Mouse (Mus musculus): ENCODE results near the gene Mroh8.
"Not testable (repeated sequence)": the region's sequence is repeated elsewhere in the genome, so short reads cannot be mapped to it uniquely, and the experiment has no call there.

The Mroh8 gene

DNA sequence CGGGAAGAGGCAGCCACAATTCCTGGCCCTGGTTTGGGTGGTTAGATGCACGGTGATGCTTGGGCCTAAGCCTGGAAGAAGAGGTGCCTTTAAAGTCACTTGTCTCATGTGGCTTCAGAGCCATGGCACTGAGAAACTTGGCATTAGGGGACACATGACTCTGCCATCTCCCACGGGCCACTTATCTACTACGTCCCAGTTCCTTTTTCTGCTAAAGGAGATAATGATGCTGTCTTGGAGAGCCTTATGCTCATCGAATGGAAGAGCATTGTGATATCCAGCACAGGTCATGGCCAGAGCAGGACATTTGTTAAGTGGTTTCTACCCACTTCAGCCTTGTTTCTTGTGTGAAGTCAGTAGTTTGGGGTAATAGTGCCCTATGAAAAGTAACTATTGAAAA, 9.6 kb upstream of the Mroh8 start:
- DNase-seq (ENCODE audit: low spot score): no peak

DNA sequence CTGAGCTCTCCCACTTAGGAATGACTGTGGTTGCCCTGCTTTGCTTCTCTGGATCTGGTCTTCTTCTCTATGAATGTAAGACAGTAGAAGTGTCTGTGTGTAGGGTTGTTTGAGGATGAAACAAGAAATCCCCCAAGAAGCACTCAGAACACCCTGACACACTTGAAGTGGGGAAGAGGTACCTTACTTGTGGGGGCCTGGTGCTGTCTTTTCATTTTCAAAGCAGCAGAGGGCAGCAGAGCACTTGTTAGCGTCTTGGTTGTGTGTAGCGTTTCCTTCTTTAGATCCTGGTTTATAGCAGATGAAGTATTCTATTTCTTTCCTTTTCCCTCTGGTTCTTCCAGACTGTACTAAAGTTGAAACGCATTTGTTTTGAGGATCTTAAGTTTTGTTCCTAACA, 8.2 kb upstream of the Mroh8 start:
- peak; percentile 76 for DNase-seq (ENCODE audit: low spot score)

DNA sequence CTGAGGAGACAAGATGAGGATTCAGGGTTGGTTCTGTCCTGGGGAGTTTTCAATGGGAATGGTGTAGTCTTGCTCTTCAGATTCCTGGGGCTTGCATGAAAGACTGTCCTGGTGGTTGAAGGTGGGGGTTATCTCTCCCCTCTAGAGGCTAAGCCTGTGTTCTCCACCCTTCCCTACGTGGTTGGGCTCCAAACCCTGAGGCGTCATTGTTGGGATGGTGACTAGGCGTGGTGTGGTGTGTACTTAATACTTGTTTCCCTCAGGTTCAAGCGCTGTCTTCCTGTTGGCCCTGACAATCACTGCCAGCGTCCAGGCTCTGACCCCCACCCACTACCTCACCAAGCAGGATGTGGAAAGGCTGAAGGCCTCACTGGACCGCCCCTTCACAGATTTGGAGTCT, 4.0 kb upstream of the Mroh8 start:
- no peak for DNase-seq (ENCODE audit: low spot score)

DNA sequence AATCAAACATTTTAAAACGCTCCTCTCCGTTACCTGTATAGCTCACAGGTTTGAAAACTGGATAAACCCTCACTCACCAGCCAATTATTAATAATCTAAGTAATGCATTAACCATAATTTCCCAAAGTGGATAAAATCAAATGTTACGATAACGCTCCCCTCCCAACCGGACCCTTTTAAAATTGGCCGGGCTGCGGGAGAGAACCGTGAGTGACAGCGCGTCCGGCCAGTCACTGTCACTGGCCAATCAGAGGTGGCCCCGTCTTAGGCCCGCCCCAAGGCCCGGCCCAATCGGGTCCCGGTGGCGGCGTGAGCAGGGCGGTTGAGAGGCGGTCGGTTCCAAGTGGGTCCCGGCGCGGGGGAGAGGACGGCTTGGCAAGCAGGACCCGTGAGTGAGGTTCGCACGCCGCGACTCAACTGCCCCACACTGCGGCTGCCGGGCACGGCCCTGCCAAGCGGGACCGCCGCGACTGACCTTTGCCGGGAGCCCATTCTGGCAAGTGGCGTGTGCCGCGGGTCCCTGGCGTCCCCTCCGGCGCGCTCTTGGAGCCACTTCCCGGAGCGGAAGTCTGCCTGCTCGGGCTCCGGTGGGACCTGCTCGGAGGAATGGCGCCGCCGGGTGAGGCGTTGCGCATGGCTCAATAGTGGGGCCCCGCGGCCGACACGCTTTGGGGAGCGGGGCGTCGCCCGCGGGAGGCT, 483 bp downstream of the Mroh8 start, which contains the start of gene Rpn2:
Rpn2 (plus strand) TSS at position 301 of the 699 bp plus-strand sequence.
- DNase-seq (ENCODE audit: low spot score): peak; percentile 97

DNA sequence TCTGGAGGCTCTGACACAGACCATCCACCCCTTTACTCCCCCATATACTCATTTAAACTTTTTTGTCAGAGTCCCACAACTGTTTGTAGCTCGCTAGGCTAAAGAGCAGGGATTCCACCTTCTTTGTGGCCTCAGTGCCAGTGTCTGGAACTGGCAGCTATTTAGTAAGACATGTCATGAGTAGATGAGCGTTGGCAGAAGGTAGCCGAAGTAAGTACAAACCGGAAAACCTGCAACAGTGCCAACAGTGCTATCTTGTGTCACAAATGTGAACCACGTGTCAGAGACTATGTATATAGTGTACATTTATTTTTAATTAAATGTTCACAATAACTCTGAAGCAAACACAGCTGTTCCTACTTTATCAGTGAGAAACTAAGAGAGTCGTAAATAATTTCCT, 15.5 kb downstream of the Mroh8 start:
- DNase-seq (ENCODE audit: low spot score): no peak

DNA sequence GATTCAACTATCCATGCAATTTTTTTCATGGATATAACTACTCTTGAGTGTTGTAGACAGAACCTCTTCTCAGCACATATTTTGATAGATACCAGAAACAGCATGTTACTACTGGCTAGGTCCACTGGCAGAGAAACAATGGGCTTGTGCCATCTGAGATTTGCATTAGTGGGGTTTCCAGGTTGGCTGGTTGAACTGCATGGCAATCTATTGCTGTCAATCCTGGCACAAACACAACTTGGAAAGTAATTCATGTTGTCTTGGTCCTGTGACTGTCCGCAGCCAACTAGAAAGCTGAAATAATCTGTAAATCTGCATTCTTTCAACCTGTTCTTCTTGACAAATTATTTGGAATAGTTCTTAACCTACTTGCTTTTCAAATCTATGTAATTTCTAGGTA, 16.2 kb downstream of the Mroh8 start:
- DNase-seq (ENCODE audit: low spot score): no peak

DNA sequence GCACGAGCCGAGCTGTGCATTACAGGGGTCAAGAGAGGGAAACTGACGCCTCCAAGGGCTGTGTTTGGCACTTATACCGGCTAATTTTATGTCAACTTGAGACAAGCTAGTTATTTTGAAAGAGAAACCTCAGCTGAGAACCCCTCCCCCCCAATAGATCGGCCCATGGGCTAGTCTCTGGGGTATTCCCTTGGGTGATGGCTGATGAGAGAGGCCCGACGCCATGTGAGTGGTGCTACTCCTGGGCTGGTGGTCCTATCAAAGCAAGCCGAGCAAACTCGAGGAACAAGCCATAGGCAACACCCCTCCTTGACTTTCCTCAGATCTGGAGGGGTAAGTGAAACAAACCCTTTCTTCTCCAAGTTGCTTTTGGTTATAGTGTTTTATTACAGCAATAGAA, 16.8 kb downstream of the Mroh8 start:
- DNase-seq (ENCODE audit: low spot score): no peak

DNA sequence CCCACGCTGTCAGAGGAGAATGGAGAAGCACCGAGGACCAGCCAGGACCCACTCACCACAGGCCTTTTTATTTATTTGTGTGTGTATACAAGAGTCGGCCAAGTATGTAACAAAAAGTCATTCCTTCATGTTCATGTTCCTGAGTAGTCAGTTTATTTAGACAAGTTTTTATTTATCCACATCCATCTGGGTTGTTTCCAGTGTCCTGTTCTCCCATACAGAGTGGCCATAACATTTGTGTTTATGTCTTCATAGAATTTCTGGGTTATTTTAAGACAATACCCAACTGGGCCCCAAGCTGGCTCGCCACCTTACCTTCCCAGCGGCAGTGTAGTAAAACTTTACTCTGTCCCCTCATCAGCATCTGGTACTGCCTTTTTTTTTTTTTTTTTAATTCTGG, 17.4 kb downstream of the Mroh8 start:
- no peak for DNase-seq (ENCODE audit: low spot score)

DNA sequence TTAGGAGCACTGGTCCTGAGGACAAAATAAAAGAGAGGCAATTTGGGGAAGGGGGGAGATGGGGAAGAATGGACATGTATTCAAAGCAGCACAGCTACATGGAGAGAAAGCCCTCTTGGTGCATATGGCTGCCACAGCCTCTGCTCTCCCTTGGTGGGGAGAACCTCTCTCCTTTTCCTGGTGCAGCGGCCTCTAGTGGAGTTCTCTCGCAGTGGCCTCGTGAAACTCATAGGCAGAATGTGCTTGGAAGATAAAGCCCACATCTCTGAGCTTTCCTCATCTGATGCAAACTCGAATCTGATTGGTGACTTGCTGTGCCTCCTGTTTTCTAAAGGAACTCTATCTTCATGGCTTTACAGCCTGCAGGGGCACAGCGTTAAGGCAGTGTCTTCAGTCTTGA, 19.6 kb downstream of the Mroh8 start:
- DNase-seq (ENCODE audit: low spot score): peak; percentile 82

DNA sequence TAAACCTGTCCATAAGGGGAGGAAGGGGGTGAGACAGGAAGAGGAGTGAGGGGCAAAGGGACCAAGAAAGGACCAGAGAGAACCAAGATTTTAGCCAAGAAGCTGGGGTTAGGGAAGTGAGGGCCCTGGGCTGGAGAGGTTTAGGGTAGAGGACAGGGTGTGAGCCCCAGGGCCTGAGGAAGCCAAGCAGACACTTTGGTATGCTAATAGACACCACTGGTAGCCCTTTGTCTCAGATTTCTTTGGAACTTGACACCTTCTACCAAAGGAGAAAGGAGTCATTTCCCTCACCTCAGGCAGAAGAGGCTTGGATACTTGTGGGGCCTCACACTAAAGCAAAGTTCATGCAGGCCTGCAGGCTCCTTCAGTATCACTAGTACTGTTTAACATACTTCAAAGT, 31.2 kb downstream of the Mroh8 start:
- peak; percentile 33 for DNase-seq (ENCODE audit: low spot score)

DNA sequence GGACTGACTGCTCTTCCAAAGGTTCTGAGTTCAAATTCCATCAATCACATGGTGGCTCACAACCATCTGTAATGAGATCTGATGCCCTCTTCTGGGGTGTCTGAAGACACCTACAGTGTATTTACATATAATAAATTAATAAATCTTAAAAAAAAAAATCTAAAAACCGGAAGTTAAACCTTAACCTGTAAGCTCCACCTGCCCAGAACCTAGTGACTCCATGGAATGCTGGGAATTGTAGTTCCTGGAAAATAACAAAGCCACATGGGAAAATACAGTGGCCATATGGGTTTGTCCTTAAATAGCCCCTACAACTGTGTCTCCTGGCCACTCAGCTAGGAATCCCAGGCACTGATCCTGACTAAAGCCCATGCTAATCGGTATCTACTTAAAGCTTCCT, 33.7 kb downstream of the Mroh8 start:
- peak; percentile 14 for DNase-seq (ENCODE audit: low spot score)

DNA sequence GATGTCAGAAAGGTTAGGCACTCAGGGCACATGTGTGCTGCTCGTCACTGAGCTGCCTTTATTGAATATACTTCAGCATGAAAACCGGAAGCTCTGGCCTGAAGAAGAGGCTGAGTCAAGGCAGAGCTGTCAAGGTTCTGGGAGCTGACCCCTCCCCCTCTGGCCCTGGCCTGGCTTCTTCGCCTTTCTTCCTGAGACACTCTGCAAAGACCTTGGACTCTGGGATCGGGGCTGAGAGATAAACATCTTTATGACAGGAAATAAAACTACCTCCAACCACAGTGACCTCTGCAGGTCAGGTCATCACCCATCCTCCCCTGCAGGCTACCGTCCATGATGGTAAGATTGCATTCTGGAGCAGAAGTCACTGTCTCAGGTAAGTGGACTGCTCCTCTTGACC, 34.3 kb downstream of the Mroh8 start:
- DNase-seq (ENCODE audit: low spot score): peak; percentile 4

DNA sequence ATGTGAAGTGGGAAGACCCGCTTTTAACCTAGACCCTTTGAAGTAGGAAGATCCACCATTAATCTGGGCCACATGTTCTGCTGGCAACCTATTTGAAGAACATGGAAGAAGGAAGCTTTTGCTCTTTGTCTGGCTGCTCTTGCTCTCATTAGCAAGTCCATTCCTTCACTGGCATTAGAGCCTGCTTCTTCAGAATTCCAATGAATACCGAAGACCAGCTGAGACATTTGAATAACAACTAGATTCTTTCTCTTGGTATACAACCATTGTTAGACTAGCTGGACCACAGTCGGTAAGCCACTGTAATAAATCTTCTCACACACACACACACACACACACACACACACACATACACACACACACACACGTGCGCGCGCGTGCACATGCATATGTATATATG, 43.4 kb downstream of the Mroh8 start:
- no peak for DNase-seq (ENCODE audit: low spot score)

DNA sequence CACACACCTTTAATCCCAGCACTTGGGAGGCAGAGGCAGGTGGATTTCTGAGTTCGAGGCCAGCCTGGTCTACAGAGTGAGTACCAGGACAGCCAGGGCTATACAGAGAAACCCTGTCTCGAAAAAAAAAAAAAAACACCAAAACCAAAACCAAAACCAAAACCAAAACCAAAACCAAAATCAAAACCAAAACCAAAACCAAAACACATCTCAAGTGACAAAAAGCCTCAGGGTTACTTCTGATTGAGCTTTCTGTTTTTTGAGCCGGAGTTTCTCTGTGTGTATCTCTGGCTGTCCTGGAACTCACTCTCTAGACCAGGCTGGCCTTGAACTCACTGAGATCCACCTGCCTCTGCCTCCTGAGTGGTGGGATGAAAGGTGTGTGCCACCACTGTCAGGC, 57.4 kb downstream of the Mroh8 start:
- not testable (repeated sequence) for DNase-seq (ENCODE audit: low spot score)

DNA sequence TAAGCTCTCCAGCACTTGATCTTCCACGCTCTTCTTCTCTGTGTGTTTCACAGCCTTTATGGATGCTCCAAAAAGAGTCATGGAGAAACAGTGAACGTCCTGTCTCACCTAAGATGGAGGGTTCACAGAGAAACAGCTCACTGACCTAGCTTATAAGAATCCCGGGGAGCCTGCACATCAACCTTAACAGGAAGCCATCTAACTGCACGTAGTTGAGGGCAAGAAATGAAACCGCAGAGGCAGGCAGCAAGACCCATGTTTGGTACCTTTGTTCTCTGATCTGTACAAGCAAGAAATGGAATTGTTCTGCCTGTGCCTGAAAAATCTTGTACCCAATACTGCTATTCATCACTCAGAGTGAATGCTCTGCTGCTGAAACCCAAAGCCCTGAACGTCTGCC, 59.2 kb downstream of the Mroh8 start:
- no peak for DNase-seq (ENCODE audit: low spot score)

DNA sequence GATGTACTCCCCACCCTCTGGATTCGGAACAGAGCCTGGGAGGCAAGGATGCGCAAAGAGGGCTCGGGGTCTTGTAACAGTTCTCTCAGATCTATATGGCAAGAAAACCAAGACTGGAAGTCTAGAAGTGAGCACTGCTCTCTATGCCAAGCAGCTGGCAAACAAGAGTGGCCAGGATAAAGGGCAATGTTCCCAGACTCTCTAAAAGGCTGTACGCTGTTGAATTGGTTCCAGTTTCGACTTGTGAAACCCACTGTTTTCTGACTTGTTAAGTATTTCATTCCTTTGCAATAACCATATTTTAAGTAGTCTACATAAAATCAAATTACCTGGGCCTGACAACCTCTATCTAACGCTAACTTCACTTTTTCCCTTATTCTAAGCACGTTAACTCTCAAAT, 67.6 kb downstream of the Mroh8 start:
- DNase-seq (ENCODE audit: low spot score): no peak

DNA sequence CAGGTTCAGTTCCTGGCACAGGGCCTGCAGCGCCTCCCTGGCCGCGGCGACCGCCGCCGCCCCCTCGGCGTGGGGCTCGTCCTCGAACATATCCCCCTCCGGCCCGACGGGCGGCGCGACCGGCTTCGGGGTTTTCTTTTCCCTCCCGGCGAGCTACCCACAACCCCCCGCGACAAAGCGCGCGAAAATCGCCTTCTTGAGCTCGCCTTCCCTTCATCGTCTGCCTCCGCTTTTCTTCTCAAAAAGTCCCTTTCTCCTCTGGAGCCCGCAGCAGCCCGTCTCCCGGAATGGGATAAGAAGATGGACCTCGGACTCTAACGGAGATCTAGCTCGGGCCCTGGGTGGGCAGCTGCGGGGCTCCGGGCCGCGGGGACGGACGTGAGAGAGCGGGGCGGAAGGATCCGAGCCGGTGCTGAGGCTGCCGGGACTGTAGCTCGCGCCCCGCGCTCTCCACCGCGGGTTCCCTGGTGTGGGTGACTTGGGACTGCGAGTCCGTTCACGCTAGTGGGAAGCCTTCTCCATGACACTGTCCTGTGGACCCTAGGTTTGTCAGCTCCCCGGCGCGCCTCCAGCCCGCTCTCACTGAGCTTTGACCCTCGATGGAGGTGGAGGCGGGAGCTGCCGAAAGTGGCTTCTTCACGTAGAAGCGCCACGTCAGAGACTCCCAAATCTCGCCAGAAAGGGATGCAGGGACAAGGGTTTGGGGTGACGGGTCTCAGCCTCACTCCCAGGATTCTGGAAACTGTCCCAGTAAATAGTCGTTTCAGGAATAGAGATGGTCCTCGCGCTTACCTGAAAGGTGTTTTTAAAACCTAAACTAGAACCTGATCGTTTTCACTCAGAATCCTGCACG, 74.8 kb downstream of the Mroh8 start, which contains the start of gene Rbl1:
Rbl1 (minus strand) TSS at position 169 of the 853 bp plus-strand sequence.
- DNase-seq (ENCODE audit: low spot score): peak; percentile 97

DNA sequence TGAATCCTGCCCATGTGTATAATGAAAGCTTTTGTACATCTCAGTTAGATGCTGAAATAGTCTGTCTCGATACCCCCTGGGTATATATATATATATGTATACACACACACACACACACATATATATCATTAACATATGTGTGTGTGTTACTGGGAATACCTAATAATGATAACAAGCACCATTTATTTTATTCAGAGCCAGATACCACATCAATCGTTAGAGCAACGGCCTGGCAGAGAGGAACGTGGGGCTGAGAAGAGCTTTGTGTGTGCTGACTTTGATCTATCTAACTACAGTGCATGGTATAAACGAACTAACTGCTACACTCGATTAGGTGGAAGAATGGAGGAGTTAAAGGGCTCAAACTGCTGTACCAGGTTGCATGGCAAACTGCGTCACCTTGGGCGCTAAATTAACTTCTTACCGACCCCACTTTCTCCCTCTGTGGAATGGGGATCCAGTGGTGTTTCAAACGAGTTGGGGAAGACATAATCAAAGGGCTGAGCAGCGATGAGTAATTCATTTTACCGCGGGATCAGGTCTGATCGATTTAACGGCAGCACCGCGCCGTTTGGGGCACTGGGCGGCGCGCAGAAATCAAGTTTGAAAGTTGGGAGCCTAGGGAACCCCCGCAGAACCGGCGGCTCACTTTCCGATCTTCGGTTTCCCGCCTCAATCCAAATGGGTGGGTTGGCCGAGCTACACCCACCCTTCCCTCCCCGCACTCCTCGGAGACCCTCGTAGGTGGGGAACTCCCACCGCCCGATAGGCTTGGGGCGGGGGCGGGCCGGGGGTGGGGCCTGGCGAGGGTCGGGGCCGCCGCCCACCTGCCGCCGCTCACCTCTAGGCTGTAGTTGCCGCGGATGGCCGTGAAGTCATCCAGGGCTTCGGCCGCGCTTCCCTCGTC, 75.6 kb downstream of the Mroh8 start:
- DNase-seq (ENCODE audit: low spot score): peak; percentile 84

DNA sequence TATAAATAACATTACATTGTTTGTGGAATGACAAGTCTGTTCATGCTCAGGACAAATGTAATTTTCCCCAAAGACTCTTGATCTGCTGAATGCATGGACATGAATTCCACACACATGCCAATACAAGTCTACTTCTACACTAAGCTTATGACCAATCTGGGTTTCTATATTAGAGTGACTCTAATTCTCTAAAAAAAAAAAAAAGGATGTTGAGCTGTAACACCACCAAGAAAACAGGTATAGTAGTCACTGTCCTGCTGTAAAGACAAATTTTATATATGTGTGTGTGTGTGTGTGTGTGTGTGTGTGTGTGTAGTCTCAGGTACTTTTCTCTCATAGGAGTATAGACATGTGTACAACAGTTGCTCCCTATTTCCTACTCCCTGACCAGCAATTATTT, 76.3 kb downstream of the Mroh8 start:
- DNase-seq (ENCODE audit: low spot score): no peak

DNA sequence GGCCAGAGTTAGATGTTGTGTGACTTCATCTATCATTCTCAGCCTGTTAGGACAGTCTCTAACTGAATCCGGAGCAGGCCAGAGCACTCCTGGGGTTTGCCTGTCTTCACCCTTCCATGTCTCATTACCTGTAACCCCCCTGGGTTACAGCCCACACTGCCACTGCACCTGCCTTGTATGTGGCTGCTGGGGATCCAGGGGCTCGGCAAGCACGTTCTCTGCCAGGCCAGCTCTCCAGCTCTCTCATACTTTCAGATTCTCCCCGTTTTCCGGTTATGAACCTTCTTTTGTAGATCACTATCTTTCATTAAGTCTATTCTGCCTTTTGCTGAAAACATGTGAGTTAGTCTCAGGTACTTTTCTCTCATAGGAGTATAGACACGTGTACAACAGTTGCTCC, 77.0 kb downstream of the Mroh8 start:
- no peak for DNase-seq (ENCODE audit: low spot score)

DNA sequence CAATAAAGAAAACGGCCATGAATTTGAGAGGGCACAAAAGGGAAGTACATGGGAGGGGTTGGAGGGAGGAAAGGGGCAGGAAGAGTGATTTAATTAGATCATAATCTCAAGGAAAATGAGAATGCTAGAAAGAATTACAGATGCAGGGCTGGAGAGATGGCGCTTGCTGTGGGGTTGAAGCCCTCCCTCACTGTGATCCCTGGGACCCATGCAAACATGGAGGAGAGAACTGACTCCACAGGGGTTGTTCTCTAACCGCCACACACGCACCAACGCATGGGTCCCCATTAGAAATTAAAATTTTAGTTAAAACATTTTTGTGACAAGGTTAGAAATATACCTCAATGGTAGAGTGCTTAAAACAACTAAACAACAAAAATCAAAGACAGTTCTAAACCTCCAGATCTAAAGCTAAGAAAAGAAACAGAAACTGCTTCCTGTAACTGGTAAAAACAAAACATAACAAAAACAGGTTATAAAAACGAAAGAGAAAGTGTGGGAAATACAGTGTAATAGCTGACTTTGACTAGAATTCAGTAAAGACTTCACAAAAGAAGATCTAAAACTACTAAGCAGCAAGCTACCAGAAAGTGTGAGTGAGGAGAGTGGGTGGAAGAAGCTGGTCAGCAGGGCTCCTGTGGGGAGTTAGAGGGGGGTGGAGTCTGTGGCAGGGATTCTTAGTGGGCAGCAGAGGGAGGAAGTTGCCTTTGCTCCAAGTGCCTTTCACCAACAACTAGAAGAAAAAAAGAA, 78.1 kb downstream of the Mroh8 start:
- DNase-seq (ENCODE audit: low spot score): no peak

DNA sequence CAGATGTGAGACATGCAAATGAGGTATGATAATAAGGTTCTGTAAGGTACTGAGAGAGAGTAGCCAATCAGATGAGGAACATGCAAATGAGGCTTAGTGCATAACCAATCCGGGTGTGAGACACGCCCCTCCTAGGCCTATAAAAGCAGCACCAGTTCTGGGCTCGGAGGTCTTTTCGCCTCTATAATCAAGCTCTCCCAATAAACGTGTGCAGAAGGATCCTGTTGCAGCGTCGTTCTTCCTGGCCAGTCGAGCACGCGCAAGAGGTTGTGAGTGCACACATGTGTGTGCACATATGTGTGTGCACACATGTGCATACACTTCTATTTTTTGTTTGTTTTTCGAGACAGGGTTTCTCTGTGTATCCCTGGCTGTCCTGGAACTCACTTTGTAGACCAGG, 80.9 kb downstream of the Mroh8 start:
- not testable (repeated sequence) for DNase-seq (ENCODE audit: low spot score)

Data from embryo, embryonic 10.5 days (tissue).